Mouse (Mus musculus) forebrain, embryonic 14.5 days (tissue): ENCODE results near the gene Zmynd15. TPM values are rescaled to one million over a fixed set of nuclear protein-coding genes. Genes with fewer than 3 reads are reported as not detected.

Experiments
- ATAC-seq: fragments of 200-750 bp; cut with Nextera tagmentation; 2 replicates; pipeline ENCODE4 v1.8.0; 2017; ENCODE audit warnings: mild to moderate bottlenecking, moderate library complexity
- DNase-seq: peaks from one replicate; pipeline ENCODE4 v3.0.0-alpha.2; 2015; ENCODE audit warnings: low spot score
- H3K27ac ChIP-seq: fragments of 300-500 bp; sonication (generic); 2 replicates; pipeline ENCODE4 v1.5.1; 2014; ENCODE audit warnings: low read depth, mild to moderate bottlenecking, control low read depth, low read length, moderate library complexity
- H3K27me3 ChIP-seq: fragments of 300-500 bp; sonication (generic); replicated peaks from 2 replicates; pipeline ENCODE4 v1.6.1; 2014; ENCODE audit warnings: low read length, control low read depth, mixed read lengths; ENCODE audit not compliant: control insufficient read depth, insufficient read depth
- H3K36me3 ChIP-seq: fragments of 300-500 bp; sonication (generic); 2 replicates; pipeline ENCODE4 v1.6.1; 2014; ENCODE audit warnings: low read length, control low read depth; ENCODE audit not compliant: control insufficient read depth, insufficient read depth
- H3K4me1 ChIP-seq: fragments of 300-500 bp; sonication (generic); 2 replicates; pipeline ENCODE4 v1.6.1; 2014; ENCODE audit warnings: antibody characterized with exemption, low read length, control low read depth; ENCODE audit not compliant: control insufficient read depth, insufficient read depth
- H3K4me2 ChIP-seq: fragments of 300-500 bp; sonication (generic); 2 replicates; pipeline ENCODE4 v1.6.1; 2014; ENCODE audit warnings: mild to moderate bottlenecking, control low read depth, low read length
- H3K4me3 ChIP-seq: fragments of 300-500 bp; sonication (generic); 2 replicates; pipeline ENCODE4 v1.5.1; 2014; ENCODE audit warnings: low read depth, low read length, control low read depth
- H3K9ac ChIP-seq: fragments of 300-500 bp; sonication (generic); 2 replicates; pipeline ENCODE4 v1.6.1; 2014; ENCODE audit warnings: mild to moderate bottlenecking, low read length, control low read depth, moderate library complexity
- H3K9me3 ChIP-seq: fragments of 300-500 bp; sonication (generic); replicated peaks from 2 replicates; pipeline ENCODE4 v1.6.1; 2016; ENCODE audit warnings: low read length, control low read depth, mixed read lengths; ENCODE audit not compliant: control insufficient read depth
- WGBS: fragments of 180-500 bp; shearing (Covaris S2); extraction: QIAGEN DNeasy Blood & Tissue Kit; methylation state at CpG from one replicate; pipeline ENCODE4 v1.1.7; 2014; 5-methylcytosine and 5-hydroxymethylcytosine counted together
- microRNA-seq: library from miRNA; unstranded; fragments of <30 nt; microRNA quantifications from one replicate; pipeline ENCODE4, GENCODE M21; 2016
- polyA plus RNA-seq: library from polyadenylated mRNA; unstranded; fragments of >200 nt; fragmentation: Nextera tagmentation; extraction: Ambion mirVana; gene quantifications from 2 replicates; pipeline ENCODE4 v1.2.1, GENCODE M21; 2014

Zmynd15 gene
- polyA plus RNA-seq, 1 experiment from 2014 or later = 0.19 TPM

- Histone ChIP-seq H3K36me3 (no peaks in the 10 kb centered on the region), H3K9ac (no peak within 1 kb of the TSS)
- 89% methylated on average over 7 of the region's 7 CpGs for WGBS
Observed at GRCm38 (mm10) chr11:70514288-70514687, 55.1 kb downstream of the Zmynd15 start, which contains the start of gene Vmo1. Vmo1 (minus strand) TSS chr11:70514616.

More at GRCm38 (mm10) chr11:70514288-70514687, 55.1 kb downstream of the Zmynd15 start, which contains the start of gene Vmo1:
- H3K4me1 ChIP-seq = peaks cover 2% of the 10 kb centered on the region; the same call in 1 of the 2 replicates
- no peak within 1 kb of the TSS for H3K4me3 ChIP-seq
- no peak within 1 kb of the TSS for H3K27ac ChIP-seq
- ATAC-seq (no peak), DNase-seq (no peak)
- no peak within 1 kb of the TSS for H3K4me2 ChIP-seq
- no peaks in the 10 kb centered on the region for H3K9me3 ChIP-seq
- H3K27me3 ChIP-seq = no peaks in the 10 kb centered on the region

Small RNA genes within 50 kb of the gene (microRNA-seq; reads per million reads assigned to microRNA genes)
- 0.40 reads per million for gene Mir7115

Other genes with a start within 250 kb of the Zmynd15 start
- 0.98 and 1.1 TPM in 2 replicates for gene Slc16a11, start 246.7 kb upstream of the Zmynd15 start, polyA plus RNA-seq
- 9.2 and 12.9 TPM in 2 replicates for gene Slc16a13, start 238.4 kb upstream of the Zmynd15 start, polyA plus RNA-seq
- gene Bcl6b, start 229.6 kb upstream of the Zmynd15 start, polyA plus RNA-seq = 4.5 and 6.3 TPM in 2 replicates
- 202 and 245 TPM in 2 replicates for gene 0610010K14Rik, start 221.5 kb upstream of the Zmynd15 start, polyA plus RNA-seq
- 11.1 and 11.9 TPM in 2 replicates for gene Gm21988, start 219.6 kb upstream of the Zmynd15 start, polyA plus RNA-seq
- gene Rnasek, start 219.6 kb upstream of the Zmynd15 start, polyA plus RNA-seq = 235 and 238 TPM in 2 replicates
- 0.36 and 1.1 TPM in 2 replicates for gene Alox12, start 204.1 kb upstream of the Zmynd15 start, polyA plus RNA-seq
- gene Alox12e, start 136.8 kb upstream of the Zmynd15 start, polyA plus RNA-seq = not detected in 2 replicates
- not detected in 2 replicates for gene Alox15, start 107.4 kb upstream of the Zmynd15 start, polyA plus RNA-seq
- gene Pelp1, start 49.4 kb upstream of the Zmynd15 start, polyA plus RNA-seq = 21.4 and 32.5 TPM in 2 replicates
- 47.4 and 49.2 TPM in 2 replicates for gene Arrb2, start 26.8 kb upstream of the Zmynd15 start, polyA plus RNA-seq
- gene Med11, start 7.5 kb upstream of the Zmynd15 start, polyA plus RNA-seq = 49.2 and 54.3 TPM in 2 replicates
- gene Cxcl16, start 551 bp downstream of the Zmynd15 start, polyA plus RNA-seq = 1.5 and 1.9 TPM in 2 replicates
- 1.1 and 3.4 TPM in 2 replicates for gene Tm4sf5, start 45.8 kb downstream of the Zmynd15 start, polyA plus RNA-seq
- 0.37 TPM in 1 of 2 replicates, not detected in the other for gene Vmo1, start 55.2 kb downstream of the Zmynd15 start, polyA plus RNA-seq
- 0.42 TPM in 1 of 2 replicates, not detected in the other for gene Gltpd2, start 59.8 kb downstream of the Zmynd15 start, polyA plus RNA-seq
- 841 and 1,034 TPM in 2 replicates for gene Psmb6, start 65.9 kb downstream of the Zmynd15 start, polyA plus RNA-seq
- gene Gm40193, start 73.5 kb downstream of the Zmynd15 start, polyA plus RNA-seq = not detected in 2 replicates
- gene Pld2, start 80.6 kb downstream of the Zmynd15 start, polyA plus RNA-seq = 4.8 and 5.8 TPM in 2 replicates
- gene Mink1, start 103.4 kb downstream of the Zmynd15 start, polyA plus RNA-seq = 10.4 and 13.6 TPM in 2 replicates
- gene 4930544D05Rik, start 156.4 kb downstream of the Zmynd15 start, polyA plus RNA-seq = not detected in 2 replicates
- not detected in 2 replicates for gene Chrne, start 159.8 kb downstream of the Zmynd15 start, polyA plus RNA-seq
- 0.17 and 0.22 TPM in 2 replicates for gene Gp1ba, start 179.7 kb downstream of the Zmynd15 start, polyA plus RNA-seq
- 105 and 118 TPM in 2 replicates for gene Rnf167, start 187.8 kb downstream of the Zmynd15 start, polyA plus RNA-seq
- gene Slc25a11, start 188.0 kb downstream of the Zmynd15 start, polyA plus RNA-seq = 165 and 190 TPM in 2 replicates
- gene Pfn1, start 195.2 kb downstream of the Zmynd15 start, polyA plus RNA-seq = 793 and 798 TPM in 2 replicates
- 5.7 and 5.9 TPM in 2 replicates for gene Eno3, start 197.8 kb downstream of the Zmynd15 start, polyA plus RNA-seq
- 65.4 and 83.9 TPM in 2 replicates for gene Spag7, start 210.0 kb downstream of the Zmynd15 start, polyA plus RNA-seq
- gene Camta2, start 228.7 kb downstream of the Zmynd15 start, polyA plus RNA-seq = 8.7 and 14.9 TPM in 2 replicates
- 0.75 and 1.1 TPM in 2 replicates for gene Inca1, start 240.7 kb downstream of the Zmynd15 start, polyA plus RNA-seq
- gene Kif1c, start 241.1 kb downstream of the Zmynd15 start, polyA plus RNA-seq = 4.6 and 4.7 TPM in 2 replicates